Mouse (Mus musculus): Measurements from ENCODE around the gene Map4k4.

DNA sequence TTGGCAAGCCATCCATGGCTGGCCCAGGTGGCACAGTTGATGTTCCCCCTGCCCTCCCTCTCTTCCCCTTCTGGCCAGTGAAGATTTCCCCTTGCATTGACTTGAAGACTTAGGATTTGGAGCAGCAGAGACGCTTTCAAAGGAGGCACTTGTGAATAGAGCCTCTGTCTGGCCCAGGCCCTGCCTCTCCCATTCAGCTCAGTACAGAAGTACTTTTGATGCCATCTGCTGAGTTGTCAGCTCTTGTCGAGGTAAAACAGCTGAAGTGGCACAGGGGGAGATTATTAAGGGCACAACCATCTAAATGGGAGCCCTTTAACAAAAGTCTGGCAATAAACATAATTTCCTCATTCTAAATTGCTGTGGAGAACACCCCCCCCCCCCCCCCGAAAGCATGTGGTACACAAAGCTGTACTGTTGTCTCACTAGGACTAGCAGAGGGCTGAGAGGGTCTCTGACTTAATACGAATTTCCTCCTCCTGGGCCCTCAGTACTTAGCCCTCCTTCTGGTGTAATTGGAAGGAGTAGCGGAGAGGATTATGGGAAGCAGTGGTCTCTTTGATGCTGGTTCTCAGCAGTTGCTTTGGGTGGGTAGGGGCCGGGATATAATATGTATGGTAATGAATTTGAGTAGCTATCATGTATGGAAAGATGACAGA lies 47.1 kb downstream of the Map4k4 start:
- TF ChIP-seq CTCF (IDR thresholded peaks at IDR 0.05), result no peak
- TF ChIP-seq EP300 (IDR thresholded peaks at IDR 0.05), result no peak

Measured in lung, postnatal 0 days (tissue).